Comparison of ENCODE assay signal across 26 mouse cellular contexts in the genomic region with DNA sequence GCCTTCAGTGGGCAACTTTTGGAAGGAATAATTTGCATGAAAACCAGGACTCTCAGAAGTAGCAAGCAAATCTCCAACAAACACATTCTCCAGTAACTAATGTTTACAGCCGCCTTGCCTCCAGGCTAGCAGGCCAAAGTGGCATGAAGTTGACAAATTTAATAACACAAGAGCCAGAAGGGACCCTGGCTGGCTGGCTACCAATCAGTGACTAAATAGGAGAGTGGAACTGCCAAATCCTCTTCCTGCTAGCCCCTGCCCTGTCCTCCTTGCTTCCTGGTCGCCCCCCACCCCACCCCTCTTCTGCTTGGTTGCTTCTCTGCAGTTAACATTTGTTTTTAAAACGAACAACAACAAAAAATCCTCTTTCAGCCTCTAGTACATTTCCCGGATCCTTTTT. TPM values are rescaled to one million over a fixed set of nuclear protein-coding genes. Genes with fewer than 3 reads are reported as not detected.
DNase-seq lines count a peak whose midpoint lies in the region; ATAC-seq and TF ChIP-seq lines count a peak whose summit lies in the region.
"Had no signal": no experiment of that assay in that cellular context is flagged by ENCODE, and none has a peak within 500 bp of the region (broad histone marks: within the 10 kb centered on the region; RNA-seq: fewer than 3 reads in every experiment).

No protein-coding gene starts in this region.

- intact Hi-C loops in left cerebral cortex, postnatal 4 days (cut with DNase I) = no loop called here

- H3K4me3 ChIP-seq in hindbrain, embryonic 16.5 days (ENCODE audit: low read length) = no peak overlapping the region
- H3K4me3 ChIP-seq in hindbrain, embryonic 12.5 days = no peak overlapping the region
- no peak overlapping the region for H3K4me3 ChIP-seq in ES-Bruce4 (ENCODE audit: low read depth, low read length)
- H3K4me3 ChIP-seq: embryonic facial prominence, embryonic 15.5 days; intestine, embryonic 15.5 days; limb, embryonic 13.5 days; liver, embryonic 13.5 days; midbrain, embryonic 10.5 days had no signal

- DNase-seq in cerebellum, postnatal 10 days = peak; percentile 70 to 75
- no peak for DNase-seq in cerebellum, adult 8-10 months
- DNase-seq in left cerebral cortex, postnatal 4 days = peak; percentile 65
- no peak for DNase-seq in left cerebral cortex, adult 8-10 months (ENCODE audit: low spot score in 2 of 2)
- DNase-seq in ovary, postnatal 10 days (ENCODE audit: low spot score) = no peak
- DNase-seq: embryo, embryonic 11 days; heart, postnatal 10 days; liver, embryonic 13.5 days had no signal

- no peak overlapping the region for H3K4me2 ChIP-seq in hindbrain, embryonic 16.5 days (ENCODE audit: low read length)
- no peak overlapping the region for H3K4me2 ChIP-seq in hindbrain, embryonic 12.5 days (replicated peaks)
- H3K4me2 ChIP-seq: embryonic facial prominence, embryonic 15.5 days; heart, embryonic 11.5 days; intestine, embryonic 15.5 days; limb, embryonic 13.5 days; liver, embryonic 13.5 days had no signal

- no peaks in the 10 kb centered on the region; the same call in 1 of the 2 replicates for H3K4me1 ChIP-seq in hindbrain, embryonic 16.5 days (ENCODE audit: control insufficient read depth, insufficient read depth, low read depth, low read length)
- no peaks in the 10 kb centered on the region for H3K4me1 ChIP-seq in hindbrain, embryonic 12.5 days
- H3K4me1 ChIP-seq in ES-Bruce4 (ENCODE audit: control insufficient read depth, insufficient read depth, low read length) = no peaks in the 10 kb centered on the region
- H3K4me1 ChIP-seq: intestine, embryonic 15.5 days; limb, embryonic 13.5 days; liver, embryonic 13.5 days; midbrain, embryonic 10.5 days had no signal

- H3K27ac ChIP-seq in hindbrain, embryonic 16.5 days (ENCODE audit: low read depth, low read length) = peak overlapping the region; percentile 8; the same call in 1 of the 2 replicates
- no peak overlapping the region for H3K27ac ChIP-seq in hindbrain, embryonic 12.5 days
- H3K27ac ChIP-seq in ES-Bruce4 (ENCODE audit: insufficient read depth, low read length) = no peak overlapping the region
- H3K27ac ChIP-seq: embryonic facial prominence, embryonic 15.5 days; intestine, embryonic 15.5 days; limb, embryonic 13.5 days; liver, embryonic 13.5 days; macrophage; midbrain, embryonic 10.5 days; stomach, postnatal 0 days had no signal

- TF ChIP-seq POLR2A in ES-Bruce4 (IDR thresholded peaks at IDR 0.05; ENCODE audit: insufficient read depth, low read length) = no peak

- H3K9me3 ChIP-seq in hindbrain, embryonic 16.5 days (ENCODE audit: control insufficient read depth, low read length) = no peaks in the 10 kb centered on the region
- H3K9me3 ChIP-seq in hindbrain, embryonic 12.5 days (replicated peaks) = no peaks in the 10 kb centered on the region
- H3K9me3 ChIP-seq in ES-Bruce4 (replicated peaks; ENCODE audit: control insufficient read depth, insufficient read depth, low read length, poor library complexity, severe bottlenecking) = 0 out of 2 replicates have a peak, but pooled peaks cover 3% of the 10 kb centered on the region
- H3K9me3 ChIP-seq: embryonic facial prominence, embryonic 15.5 days; intestine, embryonic 15.5 days; limb, embryonic 13.5 days; midbrain, embryonic 10.5 days had no signal

- H3K9ac ChIP-seq in hindbrain, embryonic 16.5 days (ENCODE audit: low read depth, low read length) = no peak overlapping the region
- no peak overlapping the region for H3K9ac ChIP-seq in hindbrain, embryonic 12.5 days
- peak overlapping the region; percentile 44 for H3K9ac ChIP-seq in ES-Bruce4 (ENCODE audit: low read depth, poor library complexity, severe bottlenecking)
- H3K9ac ChIP-seq: embryonic facial prominence, embryonic 15.5 days; intestine, embryonic 15.5 days; limb, embryonic 13.5 days; liver, embryonic 13.5 days had no signal

- 67% methylated on average over 4 of the region's 4 CpGs for WGBS in hindbrain, embryonic 16.5 days
- 88% methylated on average over 4 of the region's 4 CpGs for WGBS in hindbrain, embryonic 12.5 days

- no peak for TF ChIP-seq EP300 in ES-Bruce4 (IDR thresholded peaks at IDR 0.05; ENCODE audit: insufficient read depth, low read depth, low read length)

- no peaks in the 10 kb centered on the region for H3K27me3 ChIP-seq in hindbrain, embryonic 16.5 days (replicated peaks; ENCODE audit: control insufficient read depth, insufficient read depth, low read length)
- no peaks in the 10 kb centered on the region for H3K27me3 ChIP-seq in hindbrain, embryonic 12.5 days
- H3K27me3 ChIP-seq in ES-Bruce4 (ENCODE audit: control insufficient read depth, insufficient read depth, low read length, poor library complexity, severe bottlenecking) = no peaks in the 10 kb centered on the region
- H3K27me3 ChIP-seq: embryonic facial prominence, embryonic 15.5 days; intestine, embryonic 15.5 days; limb, embryonic 13.5 days; liver, embryonic 13.5 days had no signal

- no peaks in the 10 kb centered on the region for H3K36me3 ChIP-seq in hindbrain, embryonic 16.5 days (ENCODE audit: control insufficient read depth, insufficient read depth, low read length)
- H3K36me3 ChIP-seq in hindbrain, embryonic 12.5 days = no peaks in the 10 kb centered on the region
- no peaks in the 10 kb centered on the region for H3K36me3 ChIP-seq in ES-Bruce4 (ENCODE audit: control insufficient read depth, insufficient read depth, low read length, poor library complexity, severe bottlenecking)
- H3K36me3 ChIP-seq: embryonic facial prominence, embryonic 15.5 days; intestine, embryonic 15.5 days; limb, embryonic 13.5 days; liver, embryonic 13.5 days; midbrain, embryonic 10.5 days had no signal

- TF ChIP-seq CTCF in ES-Bruce4 (IDR thresholded peaks at IDR 0.05; ENCODE audit: low read depth, low read length) = no peak

- ATAC-seq in hindbrain, embryonic 16.5 days = peak; percentile 70
- no peak for ATAC-seq in hindbrain, embryonic 12.5 days (ENCODE audit: low FRiP score)
- ATAC-seq: CD4-positive, CD25-positive, alpha-beta regulatory T cell, adult 4 months; intestine, embryonic 15.5 days had no signal

RNA-seq across cellular contexts. Expression of gene Fam47e, which starts 0.4 kb away (rescaled TPM):
- polyA plus RNA-seq in hindbrain, embryonic 16.5 days (2015; fragmentation: Nextera tagmentation; extraction: Ambion mirVana) = 2.2 and 2.3 TPM in 2 replicates
- polyA plus RNA-seq in hindbrain, embryonic 12.5 days (2016; fragmentation: Nextera tagmentation; extraction: Ambion mirVana) = not detected in 2 replicates
- under 1 TPM; 0.42 to 0.60 TPM for total RNA-seq in left cerebral cortex, postnatal 4 days (2021)
- 1 to 10 TPM in 1 of 4 experiments, under 1 TPM in 2, not detected in 1; 0.63 to 1.0 (median 0.68) TPM for total RNA-seq in left cerebral cortex, adult 8-10 months (2022)
- polyA plus RNA-seq in ES-Bruce4 (2011; ENCODE audit: insufficient read depth, insufficient read length, low read depth, missing spikeins) = not detected in 2 replicates
- total RNA-seq: adrenal gland, adult 18-20 months; gastrocnemius, postnatal 4 days; heart, postnatal 10 days; MEL; monocyte, adult 5-6 weeks had no signal
- polyA plus RNA-seq: CD4-positive, CD25-positive, alpha-beta regulatory T cell, adult 4 months; heart, embryonic 11.5 days; hindbrain, embryonic 11.5 days; intestine, embryonic 15.5 days; large intestine, adult 2 months; limb, embryonic 13.5 days; macrophage; midbrain, embryonic 10.5 days; neural tube, embryonic 11.5 days had no signal

RNA-seq across cellular contexts. Expression of gene Scarb2, which starts 47.8 kb away (rescaled TPM):
- 23.1 and 23.5 TPM in 2 replicates for polyA plus RNA-seq in hindbrain, embryonic 16.5 days (2015; fragmentation: Nextera tagmentation; extraction: Ambion mirVana)
- 16.2 and 17.1 TPM in 2 replicates for polyA plus RNA-seq in hindbrain, embryonic 12.5 days (2016; fragmentation: Nextera tagmentation; extraction: Ambion mirVana)
- total RNA-seq in left cerebral cortex, postnatal 4 days (2021) = 100 to 1,000 TPM; 112 to 115 TPM
- 100 to 1,000 TPM in 3 of 4 experiments, 10 to 100 TPM in 1; 97.5 to 104 (median 102) TPM for total RNA-seq in left cerebral cortex, adult 8-10 months (2022)
- 62.1 and 62.8 TPM in 2 replicates for polyA plus RNA-seq in ES-Bruce4 (2011; ENCODE audit: insufficient read depth, insufficient read length, low read depth, missing spikeins)

RNA-seq across cellular contexts. Expression of gene Stbd1, which starts 48.4 kb away (rescaled TPM):
- 11.3 and 14.5 TPM in 2 replicates for polyA plus RNA-seq in hindbrain, embryonic 16.5 days (2015; fragmentation: Nextera tagmentation; extraction: Ambion mirVana)
- polyA plus RNA-seq in hindbrain, embryonic 12.5 days (2016; fragmentation: Nextera tagmentation; extraction: Ambion mirVana) = 9.2 and 11.1 TPM in 2 replicates
- total RNA-seq in left cerebral cortex, postnatal 4 days (2021) = 1 to 10 TPM; 1.6 to 2.3 TPM
- total RNA-seq in left cerebral cortex, adult 8-10 months (2022) = 1 to 10 TPM in 2 of 4 experiments, under 1 TPM in 2; 0.78 to 1.3 (median 1.0) TPM
- polyA plus RNA-seq in ES-Bruce4 (2011; ENCODE audit: insufficient read depth, insufficient read length, low read depth, missing spikeins) = 2.7 and 2.8 TPM in 2 replicates

Comparison
In these comparisons a context has a peak if more than half of its experiments do, and no peak if none do; other contexts are left out.
1. DNase-seq: peak in cerebellum, postnatal 10 days (2 of 2) and left cerebral cortex, postnatal 4 days (single experiment); none in cerebellum, adult 8-10 months (single experiment), left cerebral cortex, adult 8-10 months (0 of 2) and ovary, postnatal 10 days (single experiment).